Mouse (Mus musculus): ENCODE data around the gene Ube2e2.

DNA sequence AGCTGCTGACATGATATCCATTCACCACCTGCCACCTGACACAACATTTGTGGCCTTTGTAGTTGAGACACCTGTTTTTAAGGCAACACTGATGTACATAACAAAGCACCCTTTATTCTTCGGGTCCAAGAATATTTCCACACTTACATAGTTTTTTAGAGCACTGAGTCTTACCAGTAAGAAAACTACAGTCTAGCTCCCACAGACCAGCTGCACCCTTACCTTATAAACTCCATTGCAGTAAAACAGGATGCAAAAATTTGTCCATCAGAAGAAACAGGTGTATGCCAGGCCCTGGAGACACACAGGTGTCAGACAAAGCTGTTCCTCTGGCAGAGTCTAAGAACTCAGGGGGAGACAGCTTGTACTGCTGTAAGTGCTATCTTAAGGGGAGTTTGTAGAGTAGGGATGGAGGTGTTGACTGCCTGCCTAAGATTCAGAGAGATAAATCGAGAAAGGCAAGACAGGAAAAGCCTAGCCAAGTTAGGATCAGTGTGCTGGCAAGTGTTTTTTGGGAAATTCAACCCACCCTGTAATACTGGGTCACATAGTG, 244.9 kb downstream of the Ube2e2 start:
- TF ChIP-seq POLR2A (IDR thresholded peaks at IDR 0.05; ENCODE audit: borderline replicate concordance, control insufficient read depth, low read depth, low read length) (no peak), CTCF (IDR thresholded peaks at IDR 0.05; ENCODE audit: control insufficient read depth, insufficient read depth, low read length) (no peak)

All from bone marrow, adult 2 months (tissue).